Mouse (Mus musculus): ENCODE measurements around the gene Pxn. TPM values are rescaled to one million over a fixed set of nuclear protein-coding genes. Genes with fewer than 3 reads are reported as not detected.
A peak's percentile ranks its signal among the peaks of the same experiment; 100 is the strongest.

The Pxn gene
- polyA plus RNA-seq, 1 experiment from 2014 or later: 44.5 TPM

- H3K27ac ChIP-seq (ENCODE audit: low read length): peak overlapping the region; percentile 79
- H3K4me1 ChIP-seq (ENCODE audit: control insufficient read depth, insufficient read depth, low read length): peaks cover 61% of the 10 kb centered on the region
- H3K9ac ChIP-seq (ENCODE audit: low read length): 0 out of 2 replicates have a peak overlapping the region, but pooled peaks have one; percentile 35
- H3K4me3 ChIP-seq (replicated peaks; ENCODE audit: low read length): no peak overlapping the region
- no peaks in the 10 kb centered on the region for H3K36me3 ChIP-seq (ENCODE audit: control insufficient read depth, insufficient read depth, low read length)
- H3K4me2 ChIP-seq (ENCODE audit: low read depth, low read length): no peak overlapping the region
- H3K27me3 ChIP-seq (ENCODE audit: control insufficient read depth, insufficient read depth, low read length): no peaks in the 10 kb centered on the region
- ATAC-seq (ENCODE audit: insufficient read depth, low FRiP score): no peak
- 86% methylated on average over 4 of the region's 4 CpGs for WGBS
- no peaks in the 10 kb centered on the region for H3K9me3 ChIP-seq (replicated peaks; ENCODE audit: control insufficient read depth, low read length)
Measured at GRCm38 (mm10) chr5:115522531-115522930, 16.1 kb downstream of the Pxn start.

- no peak for ATAC-seq (ENCODE audit: insufficient read depth, low FRiP score)
- Histone ChIP-seq H3K27ac (ENCODE audit: low read length) (peak overlapping the region; percentile 79; the same call in 1 of the 2 replicates), H3K4me1 (ENCODE audit: control insufficient read depth, insufficient read depth, low read length) (peaks cover 62% of the 10 kb centered on the region), H3K9me3 (replicated peaks; ENCODE audit: control insufficient read depth, low read length) (no peaks in the 10 kb centered on the region), H3K4me2 (ENCODE audit: low read depth, low read length) (no peak overlapping the region), H3K4me3 (replicated peaks; ENCODE audit: low read length) (no peak overlapping the region), H3K27me3 (ENCODE audit: control insufficient read depth, insufficient read depth, low read length) (no peaks in the 10 kb centered on the region), H3K9ac (ENCODE audit: low read length) (peak overlapping the region; percentile 35; the same call in 1 of the 2 replicates), H3K36me3 (ENCODE audit: control insufficient read depth, insufficient read depth, low read length) (no peaks in the 10 kb centered on the region)
- WGBS: 66% methylated on average over 15 of the region's 15 CpGs
Measured at GRCm38 (mm10) chr5:115522981-115523499, 16.6 kb downstream of the Pxn start.

GRCm38 (mm10) chr5:115523971-115524370 lies 17.5 kb downstream of the Pxn start:
- 16% methylated on average over 15 of the region's 15 CpGs for WGBS
- Histone ChIP-seq H3K27me3 (ENCODE audit: control insufficient read depth, insufficient read depth, low read length) (no peaks in the 10 kb centered on the region), H3K27ac (ENCODE audit: low read length) (peak overlapping the region; percentile 33; the same call in 1 of the 2 replicates), H3K4me3 (replicated peaks; ENCODE audit: low read length) (no peak overlapping the region), H3K36me3 (ENCODE audit: control insufficient read depth, insufficient read depth, low read length) (no peaks in the 10 kb centered on the region), H3K9ac (ENCODE audit: low read length) (peak overlapping the region; percentile 38), H3K4me2 (ENCODE audit: low read depth, low read length) (peak overlapping the region; percentile 31; the same call in 1 of the 2 replicates), H3K4me1 (ENCODE audit: control insufficient read depth, insufficient read depth, low read length) (peaks cover 65% of the 10 kb centered on the region), H3K9me3 (replicated peaks; ENCODE audit: control insufficient read depth, low read length) (no peaks in the 10 kb centered on the region)
- ATAC-seq (ENCODE audit: insufficient read depth, low FRiP score): peak; percentile 24; the same call in 1 of the 2 replicates

- no peaks in the 10 kb centered on the region for H3K27me3 ChIP-seq (ENCODE audit: control insufficient read depth, insufficient read depth, low read length)
- ATAC-seq (ENCODE audit: insufficient read depth, low FRiP score): no peak
- no peak overlapping the region for H3K4me3 ChIP-seq (replicated peaks; ENCODE audit: low read length)
- H3K4me2 ChIP-seq (ENCODE audit: low read depth, low read length): peak overlapping the region; percentile 31; the same call in 1 of the 2 replicates
- H3K9ac ChIP-seq (ENCODE audit: low read length): peak overlapping the region; percentile 38
- no peaks in the 10 kb centered on the region for H3K9me3 ChIP-seq (replicated peaks; ENCODE audit: control insufficient read depth, low read length)
- H3K27ac ChIP-seq (ENCODE audit: low read length): 0 out of 2 replicates have a peak overlapping the region, but pooled peaks have one; percentile 33
- WGBS: 44% methylated on average over 12 of the region's 12 CpGs
- H3K4me1 ChIP-seq (ENCODE audit: control insufficient read depth, insufficient read depth, low read length): peaks cover 67% of the 10 kb centered on the region
- no peaks in the 10 kb centered on the region for H3K36me3 ChIP-seq (ENCODE audit: control insufficient read depth, insufficient read depth, low read length)
Measured at GRCm38 (mm10) chr5:115524471-115524870, 18.0 kb downstream of the Pxn start.

DNA sequence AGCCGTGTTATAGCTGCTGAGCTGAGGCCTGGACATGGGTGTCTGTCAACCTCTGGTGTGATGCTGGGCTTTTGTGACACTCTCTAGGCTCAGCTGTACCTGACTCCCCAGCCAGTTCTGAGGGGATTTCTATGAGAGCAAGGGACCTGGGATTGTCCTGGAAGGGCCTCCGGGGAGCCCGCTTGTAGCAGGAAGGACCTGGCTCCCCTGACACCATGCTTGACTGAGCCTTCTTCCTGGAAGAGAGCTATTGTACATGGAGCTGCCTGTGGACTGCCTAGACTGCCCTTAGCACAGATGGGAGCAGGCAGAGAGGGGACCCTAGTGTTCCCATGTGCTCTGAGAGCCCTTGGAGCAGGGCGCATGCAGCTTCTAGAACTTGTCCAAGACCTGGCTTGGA lies 18.9 kb downstream of the Pxn start:
- WGBS: 91% methylated on average over 4 of the region's 4 CpGs
- Histone ChIP-seq H3K9me3 (replicated peaks; ENCODE audit: control insufficient read depth, low read length) (no peaks in the 10 kb centered on the region), H3K9ac (ENCODE audit: low read length) (no peak overlapping the region), H3K27me3 (ENCODE audit: control insufficient read depth, insufficient read depth, low read length) (no peaks in the 10 kb centered on the region), H3K4me3 (replicated peaks; ENCODE audit: low read length) (no peak overlapping the region), H3K27ac (ENCODE audit: low read length) (peak overlapping the region; percentile 75), H3K4me2 (ENCODE audit: low read depth, low read length) (no peak overlapping the region), H3K36me3 (ENCODE audit: control insufficient read depth, insufficient read depth, low read length) (no peaks in the 10 kb centered on the region), H3K4me1 (ENCODE audit: control insufficient read depth, insufficient read depth, low read length) (peaks cover 73% of the 10 kb centered on the region)
- no peak for ATAC-seq (ENCODE audit: insufficient read depth, low FRiP score)

DNA sequence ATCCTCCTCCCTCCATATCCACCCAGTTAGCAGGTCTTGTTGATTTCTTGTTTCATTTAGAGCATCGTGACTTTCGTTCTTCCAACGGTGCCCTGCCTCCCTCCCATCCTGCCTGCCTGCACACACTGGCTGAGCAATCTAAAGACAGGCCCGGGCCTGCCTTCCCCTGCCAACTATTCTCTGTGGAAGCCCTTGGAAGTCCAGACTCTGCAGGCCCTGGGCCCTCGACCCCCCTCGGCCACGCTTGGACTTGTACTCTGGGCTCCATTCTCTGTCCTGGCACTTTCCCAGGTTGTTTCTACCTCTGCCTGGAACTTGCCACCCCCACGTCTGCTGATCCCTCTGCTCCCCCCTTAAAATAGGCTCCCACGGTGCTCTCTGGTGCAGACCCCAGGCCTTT lies 19.5 kb downstream of the Pxn start:
- WGBS: 64% methylated on average over 9 of the region's 9 CpGs
- ATAC-seq (ENCODE audit: insufficient read depth, low FRiP score): no peak
- no peaks in the 10 kb centered on the region for H3K36me3 ChIP-seq (ENCODE audit: control insufficient read depth, insufficient read depth, low read length)
- no peaks in the 10 kb centered on the region for H3K27me3 ChIP-seq (ENCODE audit: control insufficient read depth, insufficient read depth, low read length)
- H3K4me3 ChIP-seq (replicated peaks; ENCODE audit: low read length): no peak overlapping the region
- H3K4me1 ChIP-seq (ENCODE audit: control insufficient read depth, insufficient read depth, low read length): peaks cover 75% of the 10 kb centered on the region
- H3K9me3 ChIP-seq (replicated peaks; ENCODE audit: control insufficient read depth, low read length): no peaks in the 10 kb centered on the region
- 0 out of 2 replicates have a peak overlapping the region, but pooled peaks have one; percentile 8 for H3K9ac ChIP-seq (ENCODE audit: low read length)
- H3K27ac ChIP-seq (ENCODE audit: low read length): peak overlapping the region; percentile 75
- H3K4me2 ChIP-seq (ENCODE audit: low read depth, low read length): no peak overlapping the region

- Histone ChIP-seq H3K4me2 (ENCODE audit: low read depth, low read length) (no peak overlapping the region), H3K27me3 (ENCODE audit: control insufficient read depth, insufficient read depth, low read length) (no peaks in the 10 kb centered on the region), H3K4me1 (ENCODE audit: control insufficient read depth, insufficient read depth, low read length) (peaks cover 75% of the 10 kb centered on the region), H3K9ac (ENCODE audit: low read length) (0 out of 2 replicates have a peak overlapping the region, but pooled peaks have one; percentile 8), H3K36me3 (ENCODE audit: control insufficient read depth, insufficient read depth, low read length) (no peaks in the 10 kb centered on the region), H3K4me3 (replicated peaks; ENCODE audit: low read length) (no peak overlapping the region), H3K27ac (ENCODE audit: low read length) (peak overlapping the region; percentile 75; the same call in 1 of the 2 replicates), H3K9me3 (replicated peaks; ENCODE audit: control insufficient read depth, low read length) (no peaks in the 10 kb centered on the region)
- WGBS: 86% methylated on average over 17 of the region's 17 CpGs
- ATAC-seq (ENCODE audit: insufficient read depth, low FRiP score): no peak
Measured at GRCm38 (mm10) chr5:115526456-115527202, 20.2 kb downstream of the Pxn start.

GRCm38 (mm10) chr5:115528128-115528527 lies 21.7 kb downstream of the Pxn start:
- Histone ChIP-seq H3K27ac (ENCODE audit: low read length) (no peak overlapping the region), H3K27me3 (ENCODE audit: control insufficient read depth, insufficient read depth, low read length) (no peaks in the 10 kb centered on the region), H3K4me1 (ENCODE audit: control insufficient read depth, insufficient read depth, low read length) (peaks cover 75% of the 10 kb centered on the region), H3K9ac (ENCODE audit: low read length) (no peak overlapping the region), H3K36me3 (ENCODE audit: control insufficient read depth, insufficient read depth, low read length) (no peaks in the 10 kb centered on the region), H3K4me3 (replicated peaks; ENCODE audit: low read length) (no peak overlapping the region), H3K9me3 (replicated peaks; ENCODE audit: control insufficient read depth, low read length) (no peaks in the 10 kb centered on the region), H3K4me2 (ENCODE audit: low read depth, low read length) (no peak overlapping the region)
- 81% methylated on average over 5 of the region's 5 CpGs for WGBS
- no peak for ATAC-seq (ENCODE audit: insufficient read depth, low FRiP score)

DNA sequence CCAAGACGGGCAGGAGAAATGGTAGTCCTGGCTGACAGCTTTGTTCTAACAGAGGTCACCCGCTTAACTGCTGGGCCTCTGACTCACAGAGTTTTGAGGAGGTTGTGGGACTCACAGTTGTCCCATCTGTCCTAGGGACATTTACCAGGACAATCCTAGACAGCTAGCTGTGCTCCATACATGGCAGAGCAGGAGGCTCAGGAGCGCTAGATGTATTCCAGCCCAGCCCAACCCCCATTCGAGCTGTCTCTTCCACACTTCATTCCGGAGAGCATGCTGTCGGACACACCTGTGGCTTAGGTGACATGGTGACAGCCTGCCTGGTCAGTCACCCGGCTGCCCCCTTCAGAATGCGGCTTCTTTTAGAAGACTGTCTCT lies 22.9 kb downstream of the Pxn start:
- Histone ChIP-seq H3K9ac (ENCODE audit: low read length) (0 out of 2 replicates have a peak overlapping the region, but pooled peaks have one; percentile 40), H3K27me3 (ENCODE audit: control insufficient read depth, insufficient read depth, low read length) (no peaks in the 10 kb centered on the region), H3K4me2 (ENCODE audit: low read depth, low read length) (peak overlapping the region; percentile 32), H3K36me3 (ENCODE audit: control insufficient read depth, insufficient read depth, low read length) (no peaks in the 10 kb centered on the region), H3K27ac (ENCODE audit: low read length) (peak overlapping the region; percentile 80), H3K4me1 (ENCODE audit: control insufficient read depth, insufficient read depth, low read length) (peaks cover 76% of the 10 kb centered on the region), H3K9me3 (replicated peaks; ENCODE audit: control insufficient read depth, low read length) (no peaks in the 10 kb centered on the region), H3K4me3 (replicated peaks; ENCODE audit: low read length) (no peak overlapping the region)
- WGBS: 35% methylated on average over 8 of the region's 8 CpGs
- ATAC-seq (ENCODE audit: insufficient read depth, low FRiP score): no peak

Data from stomach, embryonic 16.5 days (tissue).